Mouse (Mus musculus) limb, embryonic 12.5 days (tissue): ENCODE results near the gene Fpgs. TPM values are rescaled to one million over a fixed set of nuclear protein-coding genes. Genes with fewer than 3 reads are reported as not detected.
A peak's percentile ranks its signal among the peaks of the same experiment; 100 is the strongest.

Experiments used
- ATAC-seq: fragments of 200-750 bp; cut with Nextera tagmentation; 2 replicates; pipeline ENCODE4 v1.8.0; 2017; ENCODE audit warnings: low read depth, moderate TSS enrichment; ENCODE audit not compliant: insufficient number of reproducible peaks, insufficient read depth, low FRiP score, low TSS enrichment
- H3K27ac ChIP-seq: fragments of 300-500 bp; sonication (generic); 2 replicates; pipeline ENCODE4 v1.5.1; 2016; ENCODE audit warnings: mild to moderate bottlenecking, moderate library complexity
- H3K27me3 ChIP-seq: fragments of 300-500 bp; sonication (generic); 2 replicates; pipeline ENCODE4 v1.6.1; 2016; ENCODE audit warnings: mild to moderate bottlenecking, moderate library complexity
- H3K36me3 ChIP-seq: fragments of 300-500 bp; sonication (generic); 2 replicates; pipeline ENCODE4 v1.6.1; 2016; ENCODE audit warnings: mild to moderate bottlenecking, moderate library complexity
- H3K4me1 ChIP-seq: fragments of 300-500 bp; sonication (generic); replicated peaks from 2 replicates; pipeline ENCODE4 v1.6.1; 2016
- H3K4me2 ChIP-seq: fragments of 300-500 bp; sonication (generic); 2 replicates; pipeline ENCODE4 v1.6.1; 2016; ENCODE audit warnings: mild to moderate bottlenecking, moderate library complexity
- H3K4me3 ChIP-seq: fragments of 300-500 bp; sonication (generic); replicated peaks from 2 replicates; pipeline ENCODE4 v1.5.1; 2016; ENCODE audit warnings: mild to moderate bottlenecking
- H3K9ac ChIP-seq: fragments of 300-500 bp; sonication (generic); replicated peaks from 2 replicates; pipeline ENCODE4 v1.6.1; 2016; ENCODE audit warnings: mild to moderate bottlenecking, moderate library complexity
- H3K9me3 ChIP-seq: fragments of 300-500 bp; sonication (generic); 2 replicates; pipeline ENCODE4 v1.6.1; 2016; ENCODE audit warnings: mild to moderate bottlenecking, moderate library complexity
- whole genome bisulfite sequencing: fragments of 180-500 bp; shearing (Covaris S2); methylation state at CpG from one replicate; pipeline ENCODE4 v1.1.7; 2016; 5-methylcytosine and 5-hydroxymethylcytosine counted together
- polyA plus RNA-seq: library from polyadenylated mRNA; unstranded; fragments of >200 nt; fragmentation: Nextera tagmentation; extraction: Ambion mirVana; gene quantifications from 2 replicates; pipeline ENCODE4 v1.2.1, GENCODE M21; 2016

The Fpgs gene
- polyA plus RNA-seq, 1 experiment from 2014 or later, result 31.0 TPM

GRCm38 (mm10) chr2:32694691-32695090, 9.3 kb downstream of the Fpgs start:
- H3K4me1 ChIP-seq, result peaks cover 16% of the 10 kb centered on the region
- H3K27me3 ChIP-seq, result no peaks in the 10 kb centered on the region
- H3K9me3 ChIP-seq, result no peaks in the 10 kb centered on the region
- peak overlapping the region; percentile 86 for H3K4me2 ChIP-seq
- WGBS, result 90% methylated on average over 12 of the region's 12 CpGs
- ATAC-seq, result no peak
- H3K36me3 ChIP-seq, result no peaks in the 10 kb centered on the region
- H3K27ac ChIP-seq, result peak overlapping the region; percentile 76
- H3K4me3 ChIP-seq, result peak overlapping the region; percentile 82
- H3K9ac ChIP-seq, result peak overlapping the region; percentile 44; the same call in 1 of the 2 replicates

GRCm38 (mm10) chr2:32693823-32694411, 10.0 kb downstream of the Fpgs start:
- Histone ChIP-seq H3K27ac (peak overlapping the region; percentile 83), H3K36me3 (no peaks in the 10 kb centered on the region), H3K9me3 (no peaks in the 10 kb centered on the region), H3K4me2 (peak overlapping the region; percentile 86), H3K9ac (peak overlapping the region; percentile 88), H3K27me3 (no peaks in the 10 kb centered on the region), H3K4me3 (peak overlapping the region; percentile 82), H3K4me1 (peaks cover 16% of the 10 kb centered on the region)
- under 1% methylated on average over 51 of the region's 51 CpGs for WGBS
- peak; percentile 97 for ATAC-seq

- Histone ChIP-seq H3K4me1 (peaks cover 16% of the 10 kb centered on the region), H3K4me3 (peak overlapping the region; percentile 82)
Measured at GRCm38 (mm10) chr2:32693282-32693681, 10.7 kb downstream of the Fpgs start.

GRCm38 (mm10) chr2:32692496-32692895, 11.4 kb downstream of the Fpgs start:
- ATAC-seq, result no peak
- H3K36me3 ChIP-seq, result peaks cover 9% of the 10 kb centered on the region
- peaks cover 16% of the 10 kb centered on the region for H3K4me1 ChIP-seq
- H3K9ac ChIP-seq, result 0 out of 2 replicates have a peak overlapping the region, but pooled peaks have one; percentile 88
- H3K4me2 ChIP-seq, result peak overlapping the region; percentile 86
- peak overlapping the region; percentile 82; the same call in 1 of the 2 replicates for H3K4me3 ChIP-seq
- H3K27ac ChIP-seq, result no peak overlapping the region
- no peaks in the 10 kb centered on the region for H3K9me3 ChIP-seq
- WGBS, result 93% methylated on average over 14 of the region's 14 CpGs
- no peaks in the 10 kb centered on the region for H3K27me3 ChIP-seq

More at GRCm38 (mm10) chr2:32693282-32693681, 10.7 kb downstream of the Fpgs start:
- H3K9ac ChIP-seq, result peak overlapping the region; percentile 88
- H3K4me2 ChIP-seq, result peak overlapping the region; percentile 86
- H3K27me3 ChIP-seq, result no peaks in the 10 kb centered on the region
- H3K9me3 ChIP-seq, result no peaks in the 10 kb centered on the region
- WGBS, result 16% methylated on average over 7 of the region's 7 CpGs
- peak overlapping the region; percentile 83 for H3K27ac ChIP-seq
- H3K36me3 ChIP-seq, result peaks cover 1% of the 10 kb centered on the region; the same call in 1 of the 2 replicates
- no peak for ATAC-seq

- ATAC-seq, result no peak
- WGBS, result 84% methylated on average over 11 of the region's 11 CpGs
- no peaks in the 10 kb centered on the region for H3K9me3 ChIP-seq
Measured at GRCm38 (mm10) chr2:32691041-32691440, 12.9 kb downstream of the Fpgs start.

GRCm38 (mm10) chr2:32689420-32689819, 14.5 kb downstream of the Fpgs start:
- no peak overlapping the region for H3K4me2 ChIP-seq
- H3K9me3 ChIP-seq, result no peaks in the 10 kb centered on the region
- peaks cover 40% of the 10 kb centered on the region for H3K36me3 ChIP-seq
- peaks cover 16% of the 10 kb centered on the region for H3K4me1 ChIP-seq
- no peak overlapping the region for H3K9ac ChIP-seq
- ATAC-seq, result no peak
- no peak overlapping the region for H3K4me3 ChIP-seq
- 0 out of 2 replicates have a peak overlapping the region, but pooled peaks have one; percentile 56 for H3K27ac ChIP-seq
- no peaks in the 10 kb centered on the region for H3K27me3 ChIP-seq
- WGBS, result 24% methylated on average over 5 of the region's 5 CpGs

More at GRCm38 (mm10) chr2:32691041-32691440, 12.9 kb downstream of the Fpgs start:
- peaks cover 24% of the 10 kb centered on the region for H3K36me3 ChIP-seq
- no peak overlapping the region for H3K4me3 ChIP-seq
- H3K27me3 ChIP-seq, result no peaks in the 10 kb centered on the region
- H3K9ac ChIP-seq, result no peak overlapping the region
- no peak overlapping the region for H3K27ac ChIP-seq
- H3K4me2 ChIP-seq, result no peak overlapping the region
- peaks cover 16% of the 10 kb centered on the region for H3K4me1 ChIP-seq

- H3K27ac ChIP-seq, result no peak overlapping the region
- ATAC-seq, result no peak
- no peaks in the 10 kb centered on the region for H3K9me3 ChIP-seq
- H3K4me2 ChIP-seq, result no peak overlapping the region
- 89% methylated on average over 8 of the region's 8 CpGs for WGBS
- no peak overlapping the region for H3K9ac ChIP-seq
- peaks cover 59% of the 10 kb centered on the region for H3K36me3 ChIP-seq
- H3K27me3 ChIP-seq, result no peaks in the 10 kb centered on the region
- peaks cover 7% of the 10 kb centered on the region for H3K4me1 ChIP-seq
- no peak overlapping the region for H3K4me3 ChIP-seq
Measured at GRCm38 (mm10) chr2:32687562-32687961, 16.4 kb downstream of the Fpgs start.

GRCm38 (mm10) chr2:32686640-32687039, 17.3 kb downstream of the Fpgs start:
- ATAC-seq, result no peak

GRCm38 (mm10) chr2:32685807-32686206, 18.1 kb downstream of the Fpgs start:
- H3K4me1 ChIP-seq, result peaks cover 7% of the 10 kb centered on the region

More at GRCm38 (mm10) chr2:32686640-32687039, 17.3 kb downstream of the Fpgs start:
- peaks cover 66% of the 10 kb centered on the region for H3K36me3 ChIP-seq
- no peak overlapping the region for H3K27ac ChIP-seq
- H3K27me3 ChIP-seq, result no peaks in the 10 kb centered on the region
- no peak overlapping the region for H3K4me2 ChIP-seq
- peaks cover 4% of the 10 kb centered on the region for H3K4me1 ChIP-seq
- H3K9ac ChIP-seq, result no peak overlapping the region; the same call in 1 of the 2 replicates
- no peaks in the 10 kb centered on the region for H3K9me3 ChIP-seq
- no peak overlapping the region for H3K4me3 ChIP-seq
- 85% methylated on average over 6 of the region's 6 CpGs for WGBS

GRCm38 (mm10) chr2:32684681-32685428, 19.1 kb downstream of the Fpgs start:
- no peak overlapping the region for H3K27ac ChIP-seq
- WGBS, result 90% methylated on average over 15 of the region's 15 CpGs
- no peak overlapping the region for H3K4me2 ChIP-seq
- H3K9me3 ChIP-seq, result no peaks in the 10 kb centered on the region
- H3K27me3 ChIP-seq, result no peaks in the 10 kb centered on the region
- H3K36me3 ChIP-seq, result peaks cover 66% of the 10 kb centered on the region
- no peak overlapping the region for H3K4me3 ChIP-seq
- H3K4me1 ChIP-seq, result peaks cover 17% of the 10 kb centered on the region
- no peak overlapping the region for H3K9ac ChIP-seq
- no peak for ATAC-seq

More at GRCm38 (mm10) chr2:32685807-32686206, 18.1 kb downstream of the Fpgs start:
- Histone ChIP-seq H3K9me3 (no peaks in the 10 kb centered on the region), H3K27ac (no peak overlapping the region), H3K36me3 (peaks cover 66% of the 10 kb centered on the region), H3K4me3 (no peak overlapping the region), H3K27me3 (no peaks in the 10 kb centered on the region), H3K4me2 (no peak overlapping the region), H3K9ac (0 out of 2 replicates have a peak overlapping the region, but pooled peaks have one; percentile 37)
- whole genome bisulfite sequencing, result 93% methylated on average over 3 of the region's 3 CpGs
- no peak for ATAC-seq

- H3K36me3 ChIP-seq, result peaks cover 66% of the 10 kb centered on the region
- H3K9me3 ChIP-seq, result no peaks in the 10 kb centered on the region
- 87% methylated on average over 10 of the region's 10 CpGs for WGBS
Measured at GRCm38 (mm10) chr2:32683701-32684100, 20.2 kb downstream of the Fpgs start.

More at GRCm38 (mm10) chr2:32683701-32684100, 20.2 kb downstream of the Fpgs start:
- Histone ChIP-seq H3K9ac (no peak overlapping the region), H3K4me2 (no peak overlapping the region), H3K27ac (no peak overlapping the region), H3K4me1 (peaks cover 18% of the 10 kb centered on the region), H3K27me3 (no peaks in the 10 kb centered on the region), H3K4me3 (no peak overlapping the region)
- no peak for ATAC-seq
